In genomic region chr5:56266121-56266520, GRCm38 (mm10) we compare ENCODE assay signal across 14 mouse cellular contexts.
"Had no signal": no experiment of that assay in that cellular context is flagged by ENCODE, and none has a peak within 500 bp of the region (broad histone marks: within the 10 kb centered on the region; RNA-seq: fewer than 3 reads in every experiment).

No protein-coding gene starts in this region.

- H3K27me3 ChIP-seq: limb, embryonic 15.5 days; liver, embryonic 12.5 days; neural tube, embryonic 15.5 days had no signal

- DNase-seq: kidney, postnatal 10 days; kidney, postnatal 4 days; lung, embryonic 14.5 days; lung, postnatal 10 days; lung, postnatal 4 days; midbrain, embryonic 14.5 days; thymus, adult 18-20 months; thymus, postnatal 14 days had no signal

- H3K9me3 ChIP-seq: limb, embryonic 15.5 days; liver, embryonic 12.5 days; midbrain, embryonic 10.5 days; neural tube, embryonic 15.5 days had no signal

- H3K9ac ChIP-seq: limb, embryonic 15.5 days; liver, embryonic 12.5 days; lung, embryonic 14.5 days; neural tube, embryonic 15.5 days had no signal

- ATAC-seq: liver, embryonic 12.5 days had no signal

- H3K4me1 ChIP-seq: limb, embryonic 15.5 days; liver, embryonic 12.5 days; midbrain, embryonic 10.5 days; neural tube, embryonic 15.5 days had no signal

- H3K4me2 ChIP-seq: limb, embryonic 15.5 days; liver, embryonic 12.5 days; lung, embryonic 14.5 days; neural tube, embryonic 15.5 days had no signal

- H3K4me3 ChIP-seq: limb, embryonic 15.5 days; liver, embryonic 12.5 days; midbrain, embryonic 10.5 days; myocyte; neural tube, embryonic 15.5 days had no signal

- H3K27ac ChIP-seq: limb, embryonic 15.5 days; liver, embryonic 12.5 days; midbrain, embryonic 10.5 days; neural tube, embryonic 15.5 days; stomach, postnatal 0 days had no signal

- H3K36me3 ChIP-seq: limb, embryonic 15.5 days; liver, embryonic 12.5 days; midbrain, embryonic 10.5 days; neural tube, embryonic 15.5 days had no signal
